Mouse (Mus musculus) heart, adult 10 weeks (tissue): Measurements from ENCODE around the gene Olfr437. TPM values are rescaled to one million over a fixed set of nuclear protein-coding genes. Genes with fewer than 3 reads are reported as not detected.

ENCODE experiments used
- polyA plus RNA-seq: library from polyadenylated mRNA; stranded (reverse); fragments of 350-450 nt; fragmentation: Illumina TruSeq; extraction: RNeasy Lipid Tissue Mini Kit (QIAGEN cat#74804); gene quantifications from one replicate; pipeline ENCODE4 v1.2.3, GENCODE M21; 2014; ENCODE audit warnings: low read depth, low replicate concordance

Olfr437 gene
- polyA plus RNA-seq: not detected

GRCm38 (mm10) chr6:43162982-43163381, at the start of gene Olfr437:
TSS of gene Olfr437 (plus strand) at chr6:43163282.

GRCm38 (mm10) chr6:43146267-43146666, 16.8 kb upstream of the Olfr437 start, which contains the start of gene Olfr237-ps1:
TSS of gene Olfr237-ps1 (plus strand) at chr6:43146567.

GRCm38 (mm10) chr6:43171840-43172239, 8.8 kb downstream of the Olfr437 start, which contains the start of gene Olfr13:
TSS of gene Olfr13 (plus strand) at chr6:43172140.

GRCm38 (mm10) chr6:43196781-43197180, 33.7 kb downstream of the Olfr437 start, which contains the start of gene Olfr435:
TSS of gene Olfr435 (plus strand) at chr6:43197146.

GRCm38 (mm10) chr6:43212873-43213272, 49.8 kb downstream of the Olfr437 start, which contains the start of gene Olfr434:
TSS of gene Olfr434 (plus strand) at chr6:43213021.

Other genes starting within 250 kb of the Olfr437 start
- gene Olfr446, start 241.9 kb upstream of the Olfr437 start, polyA plus RNA-seq: not detected
- not detected for gene Olfr444, start 214.2 kb upstream of the Olfr437 start, polyA plus RNA-seq
- gene Olfr441, start 56.9 kb upstream of the Olfr437 start, polyA plus RNA-seq: not detected
- not detected for gene Olfr237-ps1, start 16.7 kb upstream of the Olfr437 start, polyA plus RNA-seq
- not detected for gene Olfr13, start 8.9 kb downstream of the Olfr437 start, polyA plus RNA-seq
- not detected for gene Olfr435, start 33.9 kb downstream of the Olfr437 start, polyA plus RNA-seq
- gene Olfr434, start 49.7 kb downstream of the Olfr437 start, polyA plus RNA-seq: not detected
- not detected for gene Olfr47, start 68.2 kb downstream of the Olfr437 start, polyA plus RNA-seq
- 19.8 TPM for gene Arhgef5, start 102.3 kb downstream of the Olfr437 start, polyA plus RNA-seq
- gene Nobox, start 146.3 kb downstream of the Olfr437 start, polyA plus RNA-seq: not detected